Mouse (Mus musculus) testis, postnatal 14 days (tissue): ENCODE results near the gene Dnmt3a.

Experiments
- DNase-seq: peaks from one replicate; pipeline ENCODE4 v3.0.0; 2021; ENCODE audit warnings: low spot score

Gene Dnmt3a

GRCm38 (mm10) chr12:3917668-3918341 is 112.0 kb downstream of the Dnmt3a start:
- no peak for DNase-seq

GRCm38 (mm10) chr12:3918577-3918976 is 112.8 kb downstream of the Dnmt3a start:
- DNase-seq: no peak

GRCm38 (mm10) chr12:3919423-3919822 is 113.6 kb downstream of the Dnmt3a start:
- no peak for DNase-seq

- no peak for DNase-seq
These were observed 120.3 kb downstream of the Dnmt3a start for GRCm38 (mm10) chr12:3926127-3926526.

- DNase-seq: no peak
These were observed 123.0 kb downstream of the Dnmt3a start for GRCm38 (mm10) chr12:3928841-3929240.

- peak; percentile 59 for DNase-seq
These were observed 124.5 kb downstream of the Dnmt3a start for GRCm38 (mm10) chr12:3930090-3930865.

- no peak for DNase-seq
These were observed 136.2 kb downstream of the Dnmt3a start for GRCm38 (mm10) chr12:3942026-3942425.

- no peak for DNase-seq
These were observed 138.8 kb downstream of the Dnmt3a start for GRCm38 (mm10) chr12:3944454-3945073.

GRCm38 (mm10) chr12:3947503-3947902 is 141.7 kb downstream of the Dnmt3a start:
- DNase-seq: no peak

- no peak for DNase-seq
These were observed 148.8 kb downstream of the Dnmt3a start, which contains the start of gene Pomc for GRCm38 (mm10) chr12:3954651-3955050. Pomc (plus strand) TSS chr12:3954951.

- no peak for DNase-seq
These were observed 149.6 kb downstream of the Dnmt3a start for GRCm38 (mm10) chr12:3955371-3955770.

- DNase-seq: no peak
These were observed 150.5 kb downstream of the Dnmt3a start for GRCm38 (mm10) chr12:3956351-3956750.

GRCm38 (mm10) chr12:3959791-3960543 is 154.2 kb downstream of the Dnmt3a start:
- peak; percentile 88 for DNase-seq

GRCm38 (mm10) chr12:3960553-3960952 is 154.7 kb downstream of the Dnmt3a start:
- no peak for DNase-seq
